Mouse (Mus musculus): Measurements from ENCODE around the gene Slc25a24. TPM values are rescaled to one million over a fixed set of nuclear protein-coding genes. Genes with fewer than 3 reads are reported as not detected.

Gene Slc25a24
- polyA plus RNA-seq, 1 experiment, result 16.2 TPM

GRCm38 (mm10) chr3:109174394-109174793 is 51.4 kb downstream of the Slc25a24 start:
- Histone ChIP-seq H3K27me3 (ENCODE audit: control insufficient read depth, insufficient read depth, low read length, poor library complexity, severe bottlenecking) (no peaks in the 10 kb centered on the region), H3K36me3 (ENCODE audit: control insufficient read depth, insufficient read depth, low read length, poor library complexity, severe bottlenecking) (no peaks in the 10 kb centered on the region), H3K9me3 (replicated peaks; ENCODE audit: control insufficient read depth, insufficient read depth, low read length, poor library complexity, severe bottlenecking) (no peaks in the 10 kb centered on the region), H3K9ac (ENCODE audit: low read depth, poor library complexity, severe bottlenecking) (no peak overlapping the region), H3K27ac (ENCODE audit: insufficient read depth, low read length) (no peak overlapping the region), H3K4me3 (ENCODE audit: low read depth, low read length) (no peak overlapping the region), H3K4me1 (ENCODE audit: control insufficient read depth, insufficient read depth, low read length) (no peaks in the 10 kb centered on the region)
- TF ChIP-seq POLR2A (IDR thresholded peaks at IDR 0.05; ENCODE audit: insufficient read depth, low read length), result no peak
- no peak for TF ChIP-seq CTCF (IDR thresholded peaks at IDR 0.05; ENCODE audit: low read depth, low read length)
- TF ChIP-seq EP300 (IDR thresholded peaks at IDR 0.05; ENCODE audit: insufficient read depth, low read depth, low read length), result no peak

DNA sequence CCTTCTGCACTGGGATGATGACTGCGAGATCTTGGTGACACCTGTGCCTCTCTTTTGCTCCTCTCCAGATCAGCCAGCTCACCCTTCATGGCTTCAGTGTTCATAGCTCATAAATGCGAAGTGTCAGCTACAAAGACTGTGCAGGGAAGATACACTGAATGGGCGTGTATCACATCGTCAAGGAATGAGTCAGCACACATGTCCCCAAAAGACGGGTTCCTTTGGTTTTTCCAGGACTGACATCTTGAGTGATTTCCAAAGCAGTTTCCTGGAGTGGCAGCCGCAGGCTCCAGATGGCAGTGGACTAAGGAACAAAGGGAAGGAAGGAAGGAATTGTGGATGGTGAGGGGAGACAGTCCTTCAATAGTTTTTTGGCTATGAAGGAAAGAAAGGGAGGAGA is 55.8 kb downstream of the Slc25a24 start:
- H3K27me3 ChIP-seq (ENCODE audit: control insufficient read depth, insufficient read depth, low read length, poor library complexity, severe bottlenecking), result no peaks in the 10 kb centered on the region
- no peak for TF ChIP-seq EP300 (IDR thresholded peaks at IDR 0.05; ENCODE audit: insufficient read depth, low read depth, low read length)
- TF ChIP-seq CTCF (IDR thresholded peaks at IDR 0.05; ENCODE audit: low read depth, low read length), result no peak
- no peak for TF ChIP-seq POLR2A (IDR thresholded peaks at IDR 0.05; ENCODE audit: insufficient read depth, low read length)
- H3K4me1 ChIP-seq (ENCODE audit: control insufficient read depth, insufficient read depth, low read length), result no peaks in the 10 kb centered on the region
- no peaks in the 10 kb centered on the region for H3K36me3 ChIP-seq (ENCODE audit: control insufficient read depth, insufficient read depth, low read length, poor library complexity, severe bottlenecking)
- no peak overlapping the region for H3K9ac ChIP-seq (ENCODE audit: low read depth, poor library complexity, severe bottlenecking)
- no peaks in the 10 kb centered on the region for H3K9me3 ChIP-seq (replicated peaks; ENCODE audit: control insufficient read depth, insufficient read depth, low read length, poor library complexity, severe bottlenecking)
- no peak overlapping the region for H3K27ac ChIP-seq (ENCODE audit: insufficient read depth, low read length)
- H3K4me3 ChIP-seq (ENCODE audit: low read depth, low read length), result no peak overlapping the region

DNA sequence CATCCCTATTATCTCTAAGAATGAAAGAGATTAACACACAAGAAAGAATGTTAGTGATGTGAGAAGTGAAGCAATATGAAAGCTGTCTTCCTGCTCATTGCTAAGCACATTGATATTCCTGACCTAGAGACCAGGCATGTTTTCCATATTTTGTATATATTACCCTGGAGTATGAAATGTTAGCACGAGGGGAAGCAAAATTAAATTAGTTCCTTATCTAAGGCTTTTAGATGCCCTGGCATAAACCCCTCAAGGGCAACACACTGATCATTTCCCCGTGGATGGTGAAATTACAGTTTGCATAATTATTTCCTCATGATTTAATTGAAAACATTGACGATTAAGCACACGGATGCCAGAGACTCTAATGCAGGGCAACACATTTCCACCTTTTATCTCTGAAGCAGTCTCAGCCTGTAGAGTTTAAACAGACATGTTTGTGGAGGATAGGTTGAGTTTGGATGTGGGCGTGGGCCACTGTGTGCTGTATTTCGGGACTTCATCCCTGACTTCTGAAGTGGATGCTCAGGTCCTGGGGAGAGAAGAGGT is 56.7 kb downstream of the Slc25a24 start:
- Histone ChIP-seq H3K36me3 (ENCODE audit: control insufficient read depth, insufficient read depth, low read length, poor library complexity, severe bottlenecking) (no peaks in the 10 kb centered on the region), H3K9ac (ENCODE audit: low read depth, poor library complexity, severe bottlenecking) (no peak overlapping the region)

GRCm38 (mm10) chr3:109196166-109196565 is 73.2 kb downstream of the Slc25a24 start:
- H3K27ac ChIP-seq (ENCODE audit: insufficient read depth, low read length), result no peak overlapping the region
- H3K9ac ChIP-seq (ENCODE audit: low read depth, poor library complexity, severe bottlenecking), result no peak overlapping the region
- H3K4me3 ChIP-seq (ENCODE audit: low read depth, low read length), result no peak overlapping the region
- H3K4me1 ChIP-seq (ENCODE audit: control insufficient read depth, insufficient read depth, low read length), result no peaks in the 10 kb centered on the region
- no peak for TF ChIP-seq CTCF (IDR thresholded peaks at IDR 0.05; ENCODE audit: low read depth, low read length)
- TF ChIP-seq EP300 (IDR thresholded peaks at IDR 0.05; ENCODE audit: insufficient read depth, low read depth, low read length), result no peak
- no peak for TF ChIP-seq POLR2A (IDR thresholded peaks at IDR 0.05; ENCODE audit: insufficient read depth, low read length)
- H3K36me3 ChIP-seq (ENCODE audit: control insufficient read depth, insufficient read depth, low read length, poor library complexity, severe bottlenecking), result no peaks in the 10 kb centered on the region
- no peaks in the 10 kb centered on the region for H3K27me3 ChIP-seq (ENCODE audit: control insufficient read depth, insufficient read depth, low read length, poor library complexity, severe bottlenecking)
- H3K9me3 ChIP-seq (replicated peaks; ENCODE audit: control insufficient read depth, insufficient read depth, low read length, poor library complexity, severe bottlenecking), result no peaks in the 10 kb centered on the region

More for the DNA sequence above, 56.7 kb downstream of the Slc25a24 start:
- no peak overlapping the region for H3K4me3 ChIP-seq (ENCODE audit: low read depth, low read length)
- TF ChIP-seq CTCF (IDR thresholded peaks at IDR 0.05; ENCODE audit: low read depth, low read length), result no peak
- no peak for TF ChIP-seq EP300 (IDR thresholded peaks at IDR 0.05; ENCODE audit: insufficient read depth, low read depth, low read length)
- no peak for TF ChIP-seq POLR2A (IDR thresholded peaks at IDR 0.05; ENCODE audit: insufficient read depth, low read length)
- H3K4me1 ChIP-seq (ENCODE audit: control insufficient read depth, insufficient read depth, low read length), result no peaks in the 10 kb centered on the region
- H3K27me3 ChIP-seq (ENCODE audit: control insufficient read depth, insufficient read depth, low read length, poor library complexity, severe bottlenecking), result no peaks in the 10 kb centered on the region
- no peaks in the 10 kb centered on the region for H3K9me3 ChIP-seq (replicated peaks; ENCODE audit: control insufficient read depth, insufficient read depth, low read length, poor library complexity, severe bottlenecking)
- H3K27ac ChIP-seq (ENCODE audit: insufficient read depth, low read length), result no peak overlapping the region

- H3K9ac ChIP-seq (ENCODE audit: low read depth, poor library complexity, severe bottlenecking), result no peak overlapping the region
- no peaks in the 10 kb centered on the region for H3K4me1 ChIP-seq (ENCODE audit: control insufficient read depth, insufficient read depth, low read length)
- H3K27ac ChIP-seq (ENCODE audit: insufficient read depth, low read length), result no peak overlapping the region
- H3K4me3 ChIP-seq (ENCODE audit: low read depth, low read length), result no peak overlapping the region
- TF ChIP-seq CTCF (IDR thresholded peaks at IDR 0.05; ENCODE audit: low read depth, low read length), result no peak
- TF ChIP-seq EP300 (IDR thresholded peaks at IDR 0.05; ENCODE audit: insufficient read depth, low read depth, low read length), result no peak
- no peak for TF ChIP-seq POLR2A (IDR thresholded peaks at IDR 0.05; ENCODE audit: insufficient read depth, low read length)
- no peaks in the 10 kb centered on the region for H3K9me3 ChIP-seq (replicated peaks; ENCODE audit: control insufficient read depth, insufficient read depth, low read length, poor library complexity, severe bottlenecking)
- H3K27me3 ChIP-seq (ENCODE audit: control insufficient read depth, insufficient read depth, low read length, poor library complexity, severe bottlenecking), result no peaks in the 10 kb centered on the region
- no peaks in the 10 kb centered on the region for H3K36me3 ChIP-seq (ENCODE audit: control insufficient read depth, insufficient read depth, low read length, poor library complexity, severe bottlenecking)
Observed at GRCm38 (mm10) chr3:109199280-109199679, 76.3 kb downstream of the Slc25a24 start.

DNA sequence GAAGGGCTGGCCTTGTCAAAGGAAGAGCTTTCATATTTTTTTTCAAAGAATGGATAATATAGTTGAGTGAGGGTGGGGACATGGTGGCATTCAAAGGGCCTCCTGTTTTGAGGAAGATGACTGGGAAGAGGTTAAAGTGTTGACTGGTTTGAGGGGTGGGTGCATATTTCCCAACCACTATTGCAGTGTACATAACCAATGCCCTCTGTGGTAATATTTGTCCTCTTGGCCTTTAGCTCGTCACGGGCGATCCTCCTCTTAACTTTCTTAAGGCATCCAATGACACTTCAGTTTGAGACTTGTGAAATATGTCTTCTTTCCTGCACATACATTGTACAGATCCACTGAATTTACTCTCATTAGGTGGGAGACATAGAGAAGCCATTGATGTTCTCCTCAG is 89.4 kb downstream of the Slc25a24 start:
- Histone ChIP-seq H3K27ac (ENCODE audit: insufficient read depth, low read length) (no peak overlapping the region), H3K4me1 (ENCODE audit: control insufficient read depth, insufficient read depth, low read length) (no peaks in the 10 kb centered on the region), H3K9ac (ENCODE audit: low read depth, poor library complexity, severe bottlenecking) (no peak overlapping the region), H3K36me3 (ENCODE audit: control insufficient read depth, insufficient read depth, low read length, poor library complexity, severe bottlenecking) (no peaks in the 10 kb centered on the region), H3K4me3 (ENCODE audit: low read depth, low read length) (no peak overlapping the region), H3K9me3 (replicated peaks; ENCODE audit: control insufficient read depth, insufficient read depth, low read length, poor library complexity, severe bottlenecking) (no peaks in the 10 kb centered on the region), H3K27me3 (ENCODE audit: control insufficient read depth, insufficient read depth, low read length, poor library complexity, severe bottlenecking) (no peaks in the 10 kb centered on the region)
- TF ChIP-seq POLR2A (IDR thresholded peaks at IDR 0.05; ENCODE audit: insufficient read depth, low read length), result no peak
- no peak for TF ChIP-seq CTCF (IDR thresholded peaks at IDR 0.05; ENCODE audit: low read depth, low read length)
- no peak for TF ChIP-seq EP300 (IDR thresholded peaks at IDR 0.05; ENCODE audit: insufficient read depth, low read depth, low read length)
